Mouse (Mus musculus) adrenal gland, postnatal 36 days (tissue): ENCODE measurements around the gene Ccdc85b. TPM values are rescaled to one million over a fixed set of nuclear protein-coding genes. Genes with fewer than 3 reads are reported as not detected.
"Not testable (repeated sequence)": the region's sequence is repeated elsewhere in the genome, so short reads cannot be mapped to it uniquely, and the experiment has no call there.

Experiments used
- DNase-seq, 2 experiments: peaks; one replicate each; pipeline ENCODE4 v3.0.0; 2021; ENCODE audit warnings: mixed read lengths in 1 of 2
- long read RNA-seq, 2 experiments: library from polyadenylated mRNA; stranded (forward); transcript quantifications; one replicate each; pipeline ENCODE4 v2.0.0; 2021; ENCODE audit warnings: borderline sequencing depth in 2 of 2
- total RNA-seq, 2 experiments: library from RNA; stranded (reverse); gene quantifications; 2 replicates each; pipeline ENCODE4 v1.2.3; 2021

The Ccdc85b gene
- total RNA-seq: 1 to 10 TPM; 7.9 to 8.3 TPM
- long read RNA-seq, experiment 1, full-length matches to known transcripts: 66 of 67 reads
- long read RNA-seq, experiment 1, partial matches to known transcripts: 0 of 67 reads
- long read RNA-seq, experiment 1, other reads (novel, unspliced or antisense): 1 of 67 reads
- long read RNA-seq, experiment 2, full-length matches to known transcripts: 36 of 36 reads
- long read RNA-seq, experiment 2, partial matches to known transcripts: 0 of 36 reads
- long read RNA-seq, experiment 2, other reads (novel, unspliced or antisense): 0 of 36 reads

DNA sequence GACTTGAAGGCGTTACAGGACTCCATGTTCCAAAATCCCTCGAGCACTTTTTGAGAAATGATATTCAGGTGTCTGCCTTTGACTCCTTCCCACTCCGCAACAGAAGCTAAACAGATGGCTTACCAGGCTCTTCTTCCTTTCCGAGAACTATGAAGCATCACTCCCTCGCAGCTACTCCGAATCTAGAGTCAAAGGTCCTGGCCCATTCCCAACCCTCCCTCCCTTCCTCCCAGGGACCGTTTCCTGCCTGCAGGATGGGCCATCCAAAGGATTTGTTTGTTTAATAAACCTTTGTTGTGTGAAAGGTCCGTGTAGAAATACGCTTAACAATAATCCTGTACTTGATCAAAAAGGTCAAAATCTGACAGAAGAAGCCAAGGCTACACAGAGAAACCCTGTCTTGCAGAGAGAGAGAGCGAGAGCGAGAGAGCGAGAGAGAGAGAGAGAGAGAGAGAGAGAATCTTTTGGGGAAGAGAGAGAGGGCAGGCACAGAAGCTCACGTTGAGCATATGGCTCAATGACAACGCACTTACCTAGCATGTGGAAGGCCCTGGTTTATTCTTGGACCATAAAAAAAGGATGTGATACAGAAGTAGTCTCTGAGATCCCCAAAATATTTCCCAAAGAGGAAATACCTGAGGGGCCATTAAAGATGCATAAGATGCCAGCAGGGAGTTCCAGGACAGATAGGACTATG, at the start of gene Ccdc85b:
TSS of gene Ccdc85b (minus strand) at position 149 of the 697 bp plus-strand sequence.
- DNase-seq: peak in 1 of 2 experiments; percentile 42

DNA sequence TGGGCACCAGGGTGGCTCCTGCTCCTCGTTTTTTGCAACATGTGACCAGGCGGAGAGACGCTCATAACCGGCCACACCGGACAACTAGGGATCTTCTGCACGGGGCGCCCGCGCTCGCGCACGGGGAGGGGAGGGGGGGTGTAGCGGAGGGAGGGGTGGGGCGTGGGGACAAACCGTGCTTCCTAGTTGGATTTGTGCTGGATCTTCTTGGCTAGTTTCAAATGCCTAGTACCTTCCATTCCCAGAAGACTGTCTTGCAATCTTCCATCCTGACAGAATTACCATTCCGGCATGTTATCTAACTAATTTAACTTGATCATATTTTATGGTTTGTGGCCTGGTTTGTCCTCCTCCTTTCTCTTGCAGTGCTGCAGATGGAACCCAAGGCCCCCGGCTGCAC, 46.0 kb upstream of the Ccdc85b start, which contains the start of gene 1700020D05Rik:
TSS of gene 1700020D05Rik (minus strand) at position 101 of the 400 bp plus-strand sequence.
- DNase-seq: no peak

DNA sequence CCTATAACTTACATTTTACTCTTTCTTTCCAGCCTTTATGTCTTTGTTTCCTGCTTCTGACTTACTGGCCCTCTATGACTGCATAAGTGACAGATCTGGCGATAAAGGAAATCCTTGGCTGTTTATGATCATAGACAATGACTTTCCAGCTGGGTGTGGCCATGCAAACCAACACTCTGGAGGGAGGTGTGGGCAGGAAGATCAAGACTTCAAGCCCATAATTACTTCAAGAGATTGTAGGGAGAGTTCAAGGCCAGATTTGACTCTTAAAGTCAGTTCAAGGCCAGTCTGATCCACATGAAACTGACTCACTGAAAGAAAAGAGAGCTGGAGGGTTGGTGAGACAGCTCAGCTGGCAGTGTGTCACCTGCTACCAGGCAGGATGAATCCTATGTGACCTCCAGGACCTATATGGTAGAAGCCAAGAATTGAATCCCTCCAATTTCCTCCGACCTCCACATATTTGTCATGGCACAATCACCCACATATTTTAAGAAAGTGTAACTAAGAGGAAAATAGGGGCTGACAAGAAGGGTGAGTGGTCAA, 42.7 kb upstream of the Ccdc85b start:
- DNase-seq: peak; percentile 42 to 53

DNA sequence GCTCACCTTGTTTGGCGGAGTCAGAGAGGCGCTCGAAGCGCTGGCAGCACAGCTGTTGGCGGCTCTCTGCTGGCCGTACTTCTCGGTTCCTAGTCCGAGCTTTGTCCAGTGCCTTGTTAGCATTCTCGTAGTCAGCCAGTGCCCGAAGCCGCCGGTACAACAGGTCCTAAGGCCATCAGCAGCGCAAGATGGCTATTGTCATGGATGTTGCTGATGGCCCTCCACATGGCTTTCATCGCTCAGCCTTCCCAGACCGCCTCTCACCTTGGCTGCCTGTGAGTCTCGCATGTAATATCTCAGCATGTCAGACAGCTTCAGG, 38.3 kb upstream of the Ccdc85b start:
- no peak for DNase-seq

DNA sequence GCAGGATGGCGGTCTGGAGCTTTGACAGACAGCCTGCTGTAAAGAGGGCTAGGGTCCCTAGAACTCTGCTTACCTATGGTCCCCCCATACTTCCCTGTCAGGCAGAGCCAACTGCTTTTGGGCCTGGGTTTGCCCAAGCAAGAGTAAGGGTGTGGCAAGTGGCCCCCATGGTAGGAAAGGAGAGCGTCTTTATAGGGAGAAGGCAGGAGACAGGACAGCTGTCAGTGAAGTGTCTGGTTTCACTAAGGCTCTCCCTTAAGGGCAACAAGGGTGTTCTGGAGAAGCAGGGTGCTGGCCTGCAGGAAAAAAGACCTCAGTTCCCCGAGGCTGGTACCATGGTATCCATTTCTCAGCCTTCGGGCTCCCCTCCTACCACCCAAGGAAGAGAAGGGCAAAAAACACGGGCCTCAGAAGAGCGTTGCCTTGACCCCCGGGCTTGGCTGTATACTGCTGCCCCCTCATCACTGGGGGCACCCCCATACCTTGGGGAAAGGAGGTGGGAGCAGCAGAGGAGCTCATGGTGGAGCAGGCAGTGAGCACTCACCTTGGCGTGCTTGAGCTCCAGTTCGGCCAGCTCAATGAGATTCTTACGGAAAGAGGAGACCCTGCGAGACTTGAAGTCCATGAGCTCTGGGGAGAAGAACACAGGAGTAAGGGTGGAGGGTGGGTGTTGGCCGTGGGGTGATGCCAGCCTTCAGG, 37.8 kb upstream of the Ccdc85b start:
- no peak for DNase-seq

DNA sequence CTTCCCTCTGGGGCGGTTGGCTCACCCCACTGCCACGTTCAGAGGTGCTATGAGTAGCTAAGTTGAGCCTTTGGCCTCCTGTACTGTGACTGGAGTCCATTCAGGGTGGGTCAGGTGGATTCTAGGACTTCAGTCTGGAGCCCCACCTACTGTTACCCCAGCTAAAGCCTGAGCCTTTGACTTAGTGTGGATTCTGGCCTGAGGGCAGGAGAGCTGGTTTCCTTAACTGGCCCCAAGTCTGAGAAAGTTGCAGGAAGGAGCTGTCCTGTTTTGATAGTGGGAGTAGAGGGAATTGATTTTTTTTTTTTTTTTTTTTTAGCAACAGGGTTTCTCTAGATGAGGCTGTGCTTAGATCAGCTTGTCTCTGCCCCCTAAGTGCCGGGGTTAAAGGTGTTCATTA, 36.6 kb upstream of the Ccdc85b start:
- no peak for DNase-seq

DNA sequence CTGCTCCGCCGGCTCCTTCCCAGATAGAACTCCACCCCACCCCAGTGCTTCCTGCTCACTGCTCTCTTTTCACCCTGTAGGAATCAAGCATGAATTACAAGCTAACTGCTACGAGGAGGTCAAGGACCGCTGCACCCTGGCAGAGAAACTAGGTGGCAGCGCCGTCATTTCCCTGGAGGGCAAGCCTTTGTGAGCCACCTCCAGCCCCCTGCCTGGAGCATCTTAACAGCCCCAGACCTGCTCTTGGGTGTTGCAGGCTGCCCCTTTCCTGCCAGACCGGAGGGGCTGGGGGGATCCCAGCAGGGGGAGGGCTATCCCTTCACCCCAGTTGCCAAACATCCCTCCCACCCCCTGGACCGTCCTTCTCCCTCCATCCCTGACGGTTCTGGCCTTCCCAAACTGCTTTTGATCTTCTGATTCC, 35.6 kb upstream of the Ccdc85b start:
- peak; percentile 33 to 38 for DNase-seq

DNA sequence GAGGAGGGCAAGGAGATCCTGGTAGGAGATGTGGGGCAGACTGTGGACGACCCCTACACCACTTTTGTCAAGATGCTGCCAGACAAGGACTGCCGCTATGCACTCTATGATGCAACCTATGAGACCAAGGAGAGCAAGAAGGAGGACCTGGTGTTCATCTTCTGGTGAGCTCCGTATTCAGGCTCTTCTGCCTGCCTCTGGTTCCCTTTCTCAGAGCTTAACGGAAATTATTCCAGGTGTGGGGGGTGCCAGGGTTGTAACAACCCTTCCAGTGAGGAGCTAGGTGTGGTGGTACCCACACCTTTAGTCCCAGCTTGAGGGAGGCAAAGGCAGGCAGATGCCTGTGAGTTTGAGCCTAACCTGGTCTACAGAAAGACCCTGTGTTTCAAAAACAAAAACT, 34.9 kb upstream of the Ccdc85b start:
- DNase-seq: no peak

DNA sequence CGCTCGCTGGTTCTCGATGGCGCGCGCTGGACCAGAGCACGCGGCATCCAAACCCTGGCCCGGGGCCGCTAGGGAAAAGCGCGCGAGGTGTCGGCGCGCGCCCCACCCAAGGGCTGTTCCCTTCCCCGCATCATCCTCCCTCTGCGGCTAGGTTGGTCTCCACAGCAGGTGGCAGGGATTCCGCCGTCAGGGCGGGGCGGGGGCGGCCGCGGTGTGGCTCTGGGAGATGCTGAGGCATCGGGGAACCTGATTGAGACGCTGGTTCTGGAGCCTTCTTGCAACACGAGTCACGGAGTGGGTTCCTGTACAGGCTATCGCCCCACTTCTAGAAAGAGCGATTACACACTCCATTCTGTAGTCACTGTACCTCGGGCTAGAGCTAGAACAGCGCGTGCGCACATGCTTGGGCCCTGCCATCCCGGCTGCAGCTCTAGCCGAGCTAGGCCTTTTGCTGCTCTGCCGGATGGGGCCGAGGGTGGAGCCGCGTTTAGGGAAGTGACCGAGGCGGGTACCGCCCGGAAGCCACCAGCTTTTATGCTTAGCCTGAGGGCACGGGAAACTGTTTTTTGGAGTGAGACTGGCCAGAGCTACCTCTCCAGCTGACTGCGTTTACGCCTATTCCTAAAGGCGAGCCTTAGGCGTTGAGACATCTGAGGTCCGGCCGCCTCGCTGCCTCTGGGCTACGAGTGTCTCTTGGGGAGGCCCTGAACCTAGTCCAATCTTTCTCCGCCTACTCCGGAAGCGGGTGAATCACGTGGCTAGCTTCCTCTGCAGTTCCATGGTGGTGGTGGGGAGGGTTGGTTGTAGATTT, 33.4 kb upstream of the Ccdc85b start:
- peak; percentile 90 to 91 for DNase-seq

DNA sequence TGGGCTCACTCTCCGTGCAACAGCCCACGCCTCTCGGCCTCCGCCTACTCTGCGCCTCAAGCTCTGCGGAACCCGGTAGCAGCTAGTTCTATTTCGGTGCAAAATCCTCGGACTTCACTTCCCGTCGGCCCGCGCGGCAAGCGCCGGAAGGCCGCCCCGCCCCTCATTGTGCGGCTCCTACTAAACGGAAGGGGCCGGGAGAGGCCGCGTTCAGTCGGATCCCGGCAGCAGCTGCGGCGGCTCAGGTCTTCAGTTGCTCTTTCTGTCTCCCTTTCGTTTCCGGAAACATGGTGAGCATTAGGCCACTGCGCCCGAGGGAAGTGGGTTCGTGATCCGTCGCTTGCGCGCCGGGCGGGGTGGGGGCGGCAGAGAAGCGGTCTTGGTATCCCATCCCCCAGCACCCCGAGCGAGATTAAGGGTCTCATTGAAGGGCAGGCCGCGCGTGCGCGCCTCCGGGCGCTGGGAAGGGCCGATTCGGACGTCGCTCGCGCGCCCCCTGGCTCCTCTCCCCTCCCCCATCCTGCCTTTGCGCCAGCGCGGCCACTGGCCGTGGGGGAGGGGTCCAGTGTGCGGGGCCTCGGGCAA, 32.7 kb upstream of the Ccdc85b start, which contains the start of gene Cfl1:
TSS of gene Cfl1 (plus strand) at position 143 of the 585 bp plus-strand sequence.
- DNase-seq: peak; percentile 96 to 97

DNA sequence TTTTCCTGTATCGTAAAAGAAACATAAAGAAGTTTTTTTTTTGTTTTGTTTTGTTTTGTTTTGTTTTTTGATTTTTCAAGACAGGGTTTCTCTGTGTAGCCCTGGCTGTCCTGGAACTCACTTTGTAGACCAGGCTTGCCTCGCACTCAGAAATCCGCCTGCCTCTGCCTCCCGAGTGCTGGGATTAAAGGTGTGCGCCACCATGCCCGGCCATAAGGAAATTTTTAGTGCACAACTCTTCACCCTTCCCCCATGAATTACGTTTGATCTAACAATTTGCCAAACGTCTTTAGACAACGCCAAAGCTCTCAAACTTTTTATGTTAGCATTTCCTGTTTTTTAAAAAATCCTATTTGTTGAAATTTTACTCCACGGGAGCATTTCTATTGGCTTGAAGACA, 32.0 kb upstream of the Ccdc85b start:
- DNase-seq: not testable (repeated sequence)

DNA sequence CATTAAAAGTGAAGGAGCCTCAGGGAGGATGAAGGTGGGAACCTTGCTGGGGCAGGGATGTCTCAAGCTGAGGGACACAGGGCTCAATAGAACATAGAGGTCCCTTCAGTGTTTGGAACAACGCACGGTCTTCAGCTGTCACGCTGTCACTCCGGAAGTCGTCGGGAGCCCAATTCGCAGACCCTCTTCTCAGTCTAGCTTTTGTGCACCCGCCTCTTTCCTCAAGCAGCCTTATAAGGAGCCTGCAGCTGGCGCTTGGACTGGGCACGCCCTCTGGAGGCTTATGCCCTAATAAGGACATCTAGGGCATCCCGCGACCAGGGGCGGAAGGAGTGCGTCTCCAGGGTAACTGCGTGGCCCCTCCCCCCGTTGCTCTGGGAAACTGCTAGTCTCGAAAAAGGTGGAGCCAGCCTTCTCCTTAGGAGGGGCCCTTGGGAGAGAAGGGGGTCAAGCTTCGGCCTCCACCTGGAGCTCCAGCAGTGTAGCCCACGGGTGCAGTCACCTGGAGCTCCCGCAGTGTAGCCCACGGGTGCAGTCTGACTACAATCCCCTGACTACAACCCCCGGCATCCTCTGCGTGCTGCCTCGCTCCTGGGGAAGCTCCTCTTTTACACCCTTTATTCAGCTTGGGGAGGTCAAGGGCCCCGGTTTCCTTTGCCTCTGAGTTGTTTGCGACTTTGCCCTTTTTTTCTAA, 31.3 kb upstream of the Ccdc85b start:
- DNase-seq: peak; percentile 97 to 98

DNA sequence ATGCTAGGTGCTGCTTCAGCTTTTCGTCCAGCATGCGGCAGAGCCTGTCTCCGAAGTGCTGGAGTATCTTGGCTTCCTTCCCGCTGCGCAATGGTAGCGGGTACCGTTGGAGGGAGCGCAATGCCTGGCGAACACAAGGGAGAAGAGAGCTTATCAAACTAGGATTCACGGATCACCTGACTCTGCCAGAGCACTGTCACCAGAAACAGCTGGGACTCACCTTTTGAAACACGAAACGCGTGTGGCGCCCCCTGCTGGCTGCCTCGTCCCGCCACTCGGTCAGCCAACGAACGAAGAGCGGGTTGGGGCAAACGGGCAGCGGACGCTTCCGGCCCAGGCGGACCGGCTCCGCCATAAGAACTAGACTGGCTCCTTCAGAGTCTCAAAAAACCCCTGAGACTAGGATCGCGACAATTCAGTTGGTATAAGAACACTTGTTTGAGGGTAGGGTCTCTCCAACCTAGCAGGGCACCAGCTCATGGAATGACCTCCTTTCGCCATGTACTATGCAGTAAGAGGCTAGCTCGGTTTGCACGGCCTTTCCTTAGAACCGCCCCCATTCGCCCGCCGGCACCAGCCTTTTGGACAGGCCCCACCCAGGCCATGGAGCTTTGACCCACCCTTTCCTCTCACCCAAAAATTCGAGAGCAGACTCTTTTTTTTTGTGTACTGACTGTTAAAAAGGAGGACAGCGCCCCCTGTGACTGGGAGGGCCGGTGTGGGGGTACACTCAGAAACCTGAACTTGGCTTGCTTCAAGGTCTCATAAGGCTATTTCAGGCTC, 30.3 kb upstream of the Ccdc85b start, which contains the start of gene Mus81:
TSS of gene Mus81 (minus strand) at position 635 of the 783 bp plus-strand sequence.
- peak; percentile 96 to 98 for DNase-seq

DNA sequence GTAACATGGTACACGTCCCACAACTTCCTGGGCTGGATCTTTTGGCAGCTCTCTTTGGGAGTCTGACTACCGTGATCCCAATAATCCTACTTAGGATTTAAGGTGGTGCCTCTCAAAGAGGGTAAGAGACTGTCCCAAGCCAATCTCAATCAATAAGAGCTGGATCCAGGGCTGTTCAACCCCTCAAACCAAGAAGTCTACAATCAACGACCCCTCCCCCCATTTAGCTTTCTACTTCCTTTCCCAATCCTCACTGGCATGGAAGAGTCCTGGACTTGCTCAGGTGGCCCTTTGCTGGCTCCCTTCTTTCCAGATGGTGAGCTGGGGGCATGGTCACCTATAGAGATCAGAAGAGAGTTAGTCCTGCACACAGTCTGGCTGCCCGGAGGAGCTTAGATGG, 29.1 kb upstream of the Ccdc85b start:
- DNase-seq: no peak

DNA sequence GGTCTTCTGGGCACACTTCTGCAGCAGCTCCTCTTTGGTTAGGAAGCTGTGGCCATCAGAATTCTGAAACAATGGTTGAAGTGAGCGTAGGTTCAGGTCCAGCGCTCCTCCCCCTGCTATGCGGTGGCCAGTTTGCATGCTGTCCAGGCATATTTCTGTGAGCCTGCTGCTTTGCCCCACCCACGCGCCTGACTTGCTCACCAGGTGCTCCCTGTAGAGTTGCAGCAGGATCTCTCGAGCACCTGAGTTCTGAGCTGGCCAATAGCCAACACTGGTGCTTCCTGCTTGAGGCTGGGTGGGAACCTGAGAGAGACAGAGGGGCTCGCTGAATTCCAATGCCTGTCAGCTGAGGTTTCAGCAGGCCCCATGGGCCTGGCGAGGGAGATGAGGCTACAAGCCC, 28.6 kb upstream of the Ccdc85b start:
- no peak for DNase-seq

DNA sequence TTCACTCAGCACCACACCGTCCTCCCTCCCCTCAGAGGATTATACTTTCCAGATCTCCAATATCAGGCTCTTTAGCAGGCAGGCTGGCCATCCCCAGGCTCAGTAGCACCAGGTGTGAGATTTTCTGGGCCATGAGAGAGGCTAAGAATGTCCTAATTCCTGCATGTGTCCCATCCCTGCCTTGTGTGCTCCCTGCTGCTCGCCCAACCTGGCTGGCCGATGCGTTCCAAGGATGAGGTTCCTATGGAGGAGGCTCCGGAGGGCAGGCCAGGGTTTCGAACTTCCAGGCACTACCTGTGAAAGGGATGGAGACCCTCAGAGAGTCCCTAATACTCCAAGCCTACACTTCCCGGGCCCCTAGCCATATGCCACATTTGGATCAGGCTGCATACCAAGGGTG, 28.1 kb upstream of the Ccdc85b start:
- no peak for DNase-seq

DNA sequence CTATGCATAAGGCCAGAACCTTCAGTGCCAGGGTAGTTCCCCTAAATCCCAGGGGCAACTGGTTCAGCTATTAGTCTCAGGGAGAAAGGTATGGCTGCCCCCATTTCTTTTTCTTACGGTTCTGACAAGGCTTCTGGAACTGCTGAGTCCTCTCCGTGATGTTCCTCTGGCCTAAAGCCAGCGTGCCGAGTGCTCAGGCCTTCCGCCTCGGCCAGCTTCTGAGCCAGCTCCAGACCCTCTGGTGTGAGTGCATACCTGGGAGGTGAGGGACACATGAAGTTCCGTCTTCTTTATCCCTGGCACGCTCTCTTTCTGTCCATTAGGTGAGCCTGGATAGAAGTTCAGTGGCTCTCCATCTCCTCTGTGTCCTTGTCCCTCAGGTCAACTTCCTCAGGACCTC, 27.7 kb upstream of the Ccdc85b start:
- no peak for DNase-seq

DNA sequence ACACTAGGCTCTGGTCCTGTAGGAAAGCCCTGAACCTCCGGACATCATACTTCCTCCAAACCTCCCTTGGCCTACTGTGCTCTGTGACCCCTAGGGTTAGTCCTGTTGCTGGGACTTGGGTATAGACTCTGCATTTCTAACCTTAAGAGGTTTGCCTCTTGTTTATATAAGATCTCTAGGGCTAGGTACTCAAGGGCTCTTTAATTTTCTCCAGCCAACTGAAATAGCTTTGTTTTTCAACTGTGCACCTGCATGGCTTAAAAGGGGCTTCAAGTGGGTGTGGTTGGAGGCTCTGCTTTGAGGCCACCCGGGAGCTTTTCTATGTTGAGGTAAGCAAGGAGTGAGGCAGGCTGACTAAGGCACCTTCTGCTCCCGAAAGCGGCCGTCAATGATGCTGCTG, 26.8 kb upstream of the Ccdc85b start:
- no peak for DNase-seq

DNA sequence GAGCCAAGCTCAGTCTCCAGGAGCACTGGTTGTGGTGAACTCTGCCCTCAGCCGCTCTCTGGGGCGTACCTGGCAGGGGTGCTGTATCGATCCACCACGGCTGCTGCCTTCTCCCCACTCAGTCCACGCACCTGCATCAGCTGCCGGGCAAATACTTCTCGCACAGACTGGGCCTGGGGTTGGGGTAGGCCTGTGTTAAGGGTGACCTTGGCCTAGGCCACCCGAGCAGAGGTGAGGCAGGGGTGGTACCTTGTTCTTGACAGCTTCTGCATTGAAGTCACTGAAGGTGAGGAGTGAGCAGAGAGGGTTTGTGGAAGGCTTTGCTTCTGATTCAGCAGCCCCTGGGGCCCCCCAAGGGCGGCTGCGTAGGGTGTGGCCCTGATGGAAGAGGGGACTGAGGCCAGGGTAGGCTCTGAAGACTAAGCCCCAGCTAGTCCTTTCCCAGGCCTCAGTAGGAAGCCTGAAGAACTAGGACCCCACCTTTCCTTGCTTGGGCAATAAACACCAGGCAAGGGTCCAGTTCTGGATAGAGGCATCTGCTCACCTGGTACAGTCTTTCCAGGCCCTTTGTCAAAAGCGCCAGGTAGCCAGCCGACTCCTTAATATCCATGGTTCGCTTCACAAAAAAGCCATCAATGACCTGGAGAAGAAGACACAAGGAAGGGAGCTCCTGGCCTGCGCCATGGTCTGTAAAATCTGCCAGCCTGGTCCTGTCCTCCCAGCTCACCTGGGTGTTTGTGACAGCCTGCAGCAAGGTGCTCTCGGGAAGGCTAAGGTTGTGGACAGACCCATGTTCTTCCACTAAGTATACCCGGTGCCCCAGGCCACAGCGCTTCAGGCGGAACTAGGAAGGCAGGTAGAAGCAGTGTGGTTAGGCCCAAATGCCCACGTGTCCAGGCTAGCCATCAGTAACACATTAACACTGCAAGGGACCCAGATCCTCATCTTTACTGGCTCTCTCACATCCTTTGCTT, 26.0 kb upstream of the Ccdc85b start:
- no peak for DNase-seq
